Mouse (Mus musculus): ENCODE data around the gene Rpia. TPM values are rescaled to one million over a fixed set of nuclear protein-coding genes. Genes with fewer than 3 reads are reported as not detected.
"Not testable (repeated sequence)": the region's sequence is repeated elsewhere in the genome, so short reads cannot be mapped to it uniquely, and the experiment has no call there.

The Rpia gene
- polyA plus RNA-seq (2021), result 13.7 TPM

GRCm38 (mm10) chr6:70791824-70792535 is at the start of gene Rpia:
Gene Rpia, minus strand, starts transcription at chr6:70792232.
- ChIA-PET POLR2A (no interaction called here), CTCF (interaction anchor here (1.0 to 1.5 kb wide), 3 partner anchors 12 to 23 kb away, joined by 3 to 7 read pairs (median 3); no protein-coding TSS in a partner anchor)
- DNase-seq (ENCODE audit: low read depth, low spot score) (peak; percentile 92), ATAC-seq (peak; percentile 95)
- peak; percentile 92 for TF ChIP-seq CTCF (IDR thresholded peaks at IDR 0.05)
- H3K27me3 ChIP-seq, result no peaks in the 10 kb centered on the region
- in situ Hi-C loops (cut with MboI; ENCODE audit: low pct_unique_long_range_greater_than_20kb), result no loop called here

- H3K27me3 ChIP-seq, result no peaks in the 10 kb centered on the region
- in situ Hi-C loops (cut with MboI; ENCODE audit: low pct_unique_long_range_greater_than_20kb), result loop anchor here (5.0 kb wide), 1 partner anchor 37 kb away; no protein-coding TSS in a partner anchor
- DNase-seq (ENCODE audit: low read depth, low spot score) (no peak), ATAC-seq (no peak)
- POLR2A ChIA-PET, result no interaction called here
- TF ChIP-seq CTCF (IDR thresholded peaks at IDR 0.05), result no peak
- CTCF ChIA-PET, result interaction anchor here (0.5 to 4.6 kb wide), 7 partner anchors 13 to 215 kb away, joined by 3 to 35 read pairs (median 7); no protein-coding TSS in a partner anchor
Measured at GRCm38 (mm10) chr6:70840281-70840680, 48.2 kb upstream of the Rpia start.

- DNase-seq (ENCODE audit: low read depth, low spot score) (no peak), ATAC-seq (no peak)
- H3K27me3 ChIP-seq, result no peaks in the 10 kb centered on the region
- in situ Hi-C loops (cut with MboI; ENCODE audit: low pct_unique_long_range_greater_than_20kb), result no loop called here
- CTCF ChIA-PET, result interaction anchor here (1.1 to 1.5 kb wide), 2 partner anchors 12 to 37 kb away, joined by 3 to 4 read pairs; no protein-coding TSS in a partner anchor
- POLR2A ChIA-PET, result interaction anchor here (0.6 to 1.1 kb wide), 3 partner anchors 24 to 273 kb away, joined by 3 to 4 read pairs (median 3); no protein-coding TSS in a partner anchor
- TF ChIP-seq CTCF (IDR thresholded peaks at IDR 0.05), result no peak
Measured at GRCm38 (mm10) chr6:70838532-70838931, 46.5 kb upstream of the Rpia start.

- POLR2A ChIA-PET, result no interaction called here
Measured at GRCm38 (mm10) chr6:70837297-70837696, 45.3 kb upstream of the Rpia start.

GRCm38 (mm10) chr6:70831179-70831839 is 39.3 kb upstream of the Rpia start:
- in situ Hi-C loops (cut with MboI; ENCODE audit: low pct_unique_long_range_greater_than_20kb), result no loop called here
- no peak for TF ChIP-seq CTCF (IDR thresholded peaks at IDR 0.05)
- ChIA-PET CTCF (interaction anchor here (1.5 kb wide), 1 partner anchor 12 kb away, joined by 5 read pairs; no protein-coding TSS in a partner anchor), POLR2A (no interaction called here)
- no peaks in the 10 kb centered on the region for H3K27me3 ChIP-seq
- no peak for DNase-seq (ENCODE audit: low read depth, low spot score)
- no peak for ATAC-seq

More at GRCm38 (mm10) chr6:70837297-70837696, 45.3 kb upstream of the Rpia start:
- DNase-seq (ENCODE audit: low read depth, low spot score) (no peak), ATAC-seq (no peak)
- in situ Hi-C loops (cut with MboI; ENCODE audit: low pct_unique_long_range_greater_than_20kb), result no loop called here
- CTCF ChIA-PET, result interaction anchor here (1.5 kb wide), 1 partner anchor 10 kb away, joined by 3 read pairs; no protein-coding TSS in a partner anchor
- no peak for TF ChIP-seq CTCF (IDR thresholded peaks at IDR 0.05)
- no peaks in the 10 kb centered on the region for H3K27me3 ChIP-seq

GRCm38 (mm10) chr6:70830552-70830951 is 38.5 kb upstream of the Rpia start:
- in situ Hi-C loops (cut with MboI; ENCODE audit: low pct_unique_long_range_greater_than_20kb), result no loop called here

GRCm38 (mm10) chr6:70829451-70829850 is 37.4 kb upstream of the Rpia start:
- ATAC-seq (no peak), DNase-seq (ENCODE audit: low read depth, low spot score) (no peak)
- no peak for TF ChIP-seq CTCF (IDR thresholded peaks at IDR 0.05)
- H3K27me3 ChIP-seq, result no peaks in the 10 kb centered on the region
- in situ Hi-C loops (cut with MboI; ENCODE audit: low pct_unique_long_range_greater_than_20kb), result no loop called here
- ChIA-PET POLR2A (no interaction called here), CTCF (interaction anchor here (0.9 to 1.3 kb wide), 2 partner anchors 15 to 52 kb away, joined by 3 to 4 read pairs; no protein-coding TSS in a partner anchor)

More at GRCm38 (mm10) chr6:70830552-70830951, 38.5 kb upstream of the Rpia start:
- DNase-seq (ENCODE audit: low read depth, low spot score) (no peak), ATAC-seq (no peak)
- no peaks in the 10 kb centered on the region for H3K27me3 ChIP-seq
- POLR2A ChIA-PET, result interaction anchor here (0.6 kb wide), 1 partner anchor 496 kb away, joined by 3 read pairs; no protein-coding TSS in a partner anchor
- CTCF ChIA-PET, result interaction anchor here (1.3 to 1.5 kb wide), 2 partner anchors 12 to 16 kb away, joined by 4 to 5 read pairs; no protein-coding TSS in a partner anchor
- TF ChIP-seq CTCF (IDR thresholded peaks at IDR 0.05), result no peak

- POLR2A ChIA-PET, result interaction anchor here (0.6 to 1.4 kb wide), 2 partner anchors 10 to 47 kb away, joined by 3 to 4 read pairs; no protein-coding TSS in a partner anchor
- CTCF ChIA-PET, result interaction anchor here (0.6 to 2.4 kb wide), 6 partner anchors 11 to 300 kb away, joined by 3 to 9 read pairs (median 3); partner anchors contain the start of gene Eif2ak3
- DNase-seq (ENCODE audit: low read depth, low spot score) (no peak), ATAC-seq (no peak)
- no peak for TF ChIP-seq CTCF (IDR thresholded peaks at IDR 0.05)
- in situ Hi-C loops (cut with MboI; ENCODE audit: low pct_unique_long_range_greater_than_20kb), result loop anchor here (25.0 kb wide), 1 partner anchor 587 kb away; no protein-coding TSS in a partner anchor
- H3K27me3 ChIP-seq, result no peaks in the 10 kb centered on the region
Measured at GRCm38 (mm10) chr6:70824987-70825337, 32.9 kb upstream of the Rpia start.

GRCm38 (mm10) chr6:70824085-70824986 is 32.3 kb upstream of the Rpia start:
- TF ChIP-seq CTCF (IDR thresholded peaks at IDR 0.05), result no peak
- ChIA-PET POLR2A (interaction anchor here (1.4 kb wide), 1 partner anchor 10 kb away, joined by 4 read pairs; no protein-coding TSS in a partner anchor), CTCF (interaction anchor here (0.6 to 2.4 kb wide), 6 partner anchors 17 to 300 kb away, joined by 3 to 9 read pairs (median 4); partner anchors contain the start of gene Eif2ak3)
- DNase-seq (ENCODE audit: low read depth, low spot score) (no peak), ATAC-seq (peak; percentile 46)
- in situ Hi-C loops (cut with MboI; ENCODE audit: low pct_unique_long_range_greater_than_20kb), result loop anchor here (25.0 kb wide), 1 partner anchor 588 kb away; no protein-coding TSS in a partner anchor
- H3K27me3 ChIP-seq, result no peaks in the 10 kb centered on the region

- POLR2A ChIA-PET, result not testable (repeated sequence)
Measured at GRCm38 (mm10) chr6:70823277-70823676, 31.2 kb upstream of the Rpia start.

More at GRCm38 (mm10) chr6:70823277-70823676, 31.2 kb upstream of the Rpia start:
- ATAC-seq; H3K27me3 ChIP-seq; DNase-seq (ENCODE audit: low read depth, low spot score): not testable (repeated sequence)
- in situ Hi-C loops (cut with MboI; ENCODE audit: low pct_unique_long_range_greater_than_20kb), result loop anchor here (25.0 kb wide), 1 partner anchor 589 kb away; no protein-coding TSS in a partner anchor
- CTCF ChIA-PET, result interaction anchor here (1.2 to 2.4 kb wide), 2 partner anchors 18 to 52 kb away, joined by 4 to 9 read pairs; no protein-coding TSS in a partner anchor
